Mouse (Mus musculus): ENCODE results near the gene Spsb1.

DNA sequence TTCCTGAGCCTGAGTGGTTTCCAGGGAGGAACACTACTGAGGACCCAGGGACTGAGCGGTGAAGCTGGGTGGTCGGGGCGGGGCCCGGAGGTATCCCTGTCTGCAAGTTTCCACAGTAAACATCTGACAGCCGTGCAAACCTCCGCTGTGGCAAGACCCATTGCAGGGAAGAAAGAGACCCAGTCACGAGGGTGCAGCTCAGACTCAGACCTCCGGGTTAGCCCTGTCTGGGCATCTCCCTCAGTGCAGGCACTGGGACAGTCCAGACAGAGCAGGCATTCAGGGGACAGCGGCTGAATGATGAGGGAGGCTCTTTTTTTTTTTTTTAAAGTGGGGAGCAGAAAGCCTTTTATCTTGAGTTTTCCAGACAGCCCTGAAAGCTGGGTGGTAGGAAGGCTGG lies 9.6 kb downstream of the Spsb1 start:
- TF ChIP-seq CTCF (IDR thresholded peaks at IDR 0.05; ENCODE audit: low read depth) (no peak), EP300 (IDR thresholded peaks at IDR 0.05; ENCODE audit: low read depth) (no peak)

All from liver, embryonic 14.5 days (tissue).